Mouse (Mus musculus) lung, postnatal 0 days (tissue): ENCODE data around the gene Sap25. TPM values are rescaled to one million over a fixed set of nuclear protein-coding genes. Genes with fewer than 3 reads are reported as not detected.
"Not testable (repeated sequence)": the region's sequence is repeated elsewhere in the genome, so short reads cannot be mapped to it uniquely, and the experiment has no call there.

ENCODE experiments used
- ATAC-seq: fragments of 200-750 bp; cut with Nextera tagmentation; 2 replicates; pipeline ENCODE4 v1.8.0; 2017; ENCODE audit warnings: moderate library complexity
- DNase-seq: peaks from one replicate; pipeline ENCODE4 v3.0.0-alpha.2; 2016; ENCODE audit warnings: low spot score
- H3K27ac ChIP-seq: fragments of 300-500 bp; sonication (generic); 2 replicates; pipeline ENCODE4 v1.5.1; 2014; ENCODE audit warnings: antibody characterized with exemption, mild to moderate bottlenecking, low read length, mixed read lengths
- H3K27me3 ChIP-seq: fragments of 300-500 bp; sonication (generic); replicated peaks from 2 replicates; pipeline ENCODE4 v1.6.1; 2014; ENCODE audit warnings: low read length, mixed read lengths; ENCODE audit not compliant: insufficient read depth
- H3K36me3 ChIP-seq: fragments of 300-500 bp; sonication (generic); 2 replicates; pipeline ENCODE4 v1.6.1; 2014; ENCODE audit warnings: low read length, mixed read lengths; ENCODE audit not compliant: insufficient read depth
- H3K4me1 ChIP-seq: fragments of 300-500 bp; sonication (generic); 2 replicates; pipeline ENCODE4 v1.6.1; 2014; ENCODE audit warnings: antibody characterized with exemption, low read depth, low read length, mixed read lengths; ENCODE audit not compliant: insufficient read depth
- H3K4me2 ChIP-seq: fragments of 300-500 bp; sonication (generic); replicated peaks from 2 replicates; pipeline ENCODE4 v1.6.1; 2014; ENCODE audit warnings: low read depth, mild to moderate bottlenecking, low read length, moderate library complexity, mixed read lengths
- H3K4me3 ChIP-seq: fragments of 300-500 bp; sonication (generic); 2 replicates; pipeline ENCODE4 v1.5.1; 2014; ENCODE audit warnings: low read depth, low read length
- H3K9ac ChIP-seq: fragments of 300-500 bp; sonication (generic); replicated peaks from 2 replicates; pipeline ENCODE4 v1.6.1; 2014; ENCODE audit warnings: low read depth, mild to moderate bottlenecking
- H3K9me3 ChIP-seq: fragments of 300-500 bp; sonication (generic); 2 replicates; pipeline ENCODE4 v1.6.1; 2016; ENCODE audit warnings: low read length, mixed read lengths
- CTCF ChIP-seq: IDR thresholded peaks from 2 replicates; pipeline ENCODE4 v1.5.1; 2016; ENCODE audit warnings: antibody characterized with exemption, mild to moderate bottlenecking
- EP300 ChIP-seq: IDR thresholded peaks from 2 replicates; pipeline ENCODE4 v1.6.1; 2016; ENCODE audit warnings: antibody characterized with exemption, mild to moderate bottlenecking, control low read depth
- WGBS: fragments of 180-500 bp; shearing (Covaris S2); extraction: QIAGEN DNeasy Blood & Tissue Kit; methylation state at CpG from one replicate; pipeline ENCODE4 v1.1.7; 2014; 5-methylcytosine and 5-hydroxymethylcytosine counted together
- polyA plus RNA-seq: library from polyadenylated mRNA; unstranded; fragments of >200 nt; fragmentation: Nextera tagmentation; extraction: Ambion mirVana; gene quantifications from 2 replicates; pipeline ENCODE4 v1.2.1, GENCODE M21; 2015

The Sap25 gene
- polyA plus RNA-seq, 1 experiment from 2014 or later, result 12.3 TPM

DNA sequence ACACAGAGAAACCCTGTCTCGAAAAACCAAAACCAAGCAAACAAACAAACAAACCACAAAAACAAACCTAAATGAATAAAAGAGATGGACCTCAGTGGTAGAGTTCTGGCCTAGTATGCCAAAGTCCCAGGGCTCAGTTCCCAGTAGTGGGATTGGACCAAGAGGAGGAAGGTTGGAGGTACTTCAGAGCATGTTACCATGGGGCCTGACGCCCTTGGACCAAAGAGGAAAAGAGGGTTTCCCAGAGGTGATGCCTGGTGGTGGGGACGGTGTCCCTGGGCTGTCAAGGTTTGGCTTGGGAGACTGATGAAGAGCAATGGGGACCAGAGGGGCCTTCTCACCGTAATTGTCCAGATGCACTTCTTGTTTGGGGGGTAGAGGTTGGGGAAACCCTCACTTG lies 31.1 kb upstream of the Sap25 start:
- H3K4me2 ChIP-seq, result peak overlapping the region; percentile 42
- TF ChIP-seq CTCF, result no peak
- no peak for TF ChIP-seq EP300
- no peaks in the 10 kb centered on the region for H3K27me3 ChIP-seq
- ATAC-seq, result no peak
- H3K36me3 ChIP-seq, result no peaks in the 10 kb centered on the region
- H3K4me3 ChIP-seq, result 0 out of 2 replicates have a peak overlapping the region, but pooled peaks have one; percentile 20
- H3K9ac ChIP-seq, result no peak overlapping the region; the same call in 1 of the 2 replicates
- WGBS, result 48% methylated on average over 4 of the region's 4 CpGs
- H3K27ac ChIP-seq, result peak overlapping the region; percentile 84; the same call in 1 of the 2 replicates
- H3K4me1 ChIP-seq, result peaks cover 24% of the 10 kb centered on the region; the same call in 1 of the 2 replicates
- DNase-seq, result no peak
- H3K9me3 ChIP-seq, result no peaks in the 10 kb centered on the region

- peak; percentile 24; the same call in 1 of the 2 replicates for TF ChIP-seq CTCF
- TF ChIP-seq EP300, result no peak
- peak overlapping the region; percentile 20; the same call in 1 of the 2 replicates for H3K4me3 ChIP-seq
- peak; percentile 73 for ATAC-seq
- H3K9me3 ChIP-seq, result no peaks in the 10 kb centered on the region
- H3K4me1 ChIP-seq, result peaks cover 24% of the 10 kb centered on the region; the same call in 1 of the 2 replicates
- DNase-seq, result peak; percentile 81
- H3K27me3 ChIP-seq, result no peaks in the 10 kb centered on the region
- no peaks in the 10 kb centered on the region for H3K36me3 ChIP-seq
- peak overlapping the region; percentile 84 for H3K27ac ChIP-seq
- WGBS, result 13% methylated on average over 8 of the region's 12 CpGs
- no peak overlapping the region; the same call in 1 of the 2 replicates for H3K9ac ChIP-seq
- H3K4me2 ChIP-seq, result peak overlapping the region; percentile 42
Measured at GRCm38 (mm10) chr5:137610548-137611244, 30.4 kb upstream of the Sap25 start.

DNA sequence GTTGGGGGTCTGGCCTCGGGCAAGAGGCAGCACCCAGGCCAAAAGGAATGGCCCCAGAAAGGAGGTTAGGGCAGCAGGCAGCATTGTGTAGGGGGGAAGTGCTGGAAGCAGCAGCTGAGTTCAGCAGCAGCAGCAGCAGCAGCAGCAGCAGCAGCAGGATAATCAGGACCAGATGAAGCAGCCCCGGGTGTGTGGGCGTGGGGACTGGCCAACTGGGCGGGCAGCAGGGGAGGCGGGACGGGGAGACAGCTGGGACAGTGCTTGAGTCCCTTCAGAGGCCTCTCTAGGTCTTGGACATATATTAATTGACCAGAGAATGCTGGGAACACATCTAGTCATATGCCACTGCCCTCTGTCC lies 29.9 kb upstream of the Sap25 start:
- Histone ChIP-seq H3K36me3 (no peaks in the 10 kb centered on the region), H3K27me3 (no peaks in the 10 kb centered on the region), H3K4me1 (peaks cover 24% of the 10 kb centered on the region; the same call in 1 of the 2 replicates), H3K4me2 (peak overlapping the region; percentile 42), H3K9ac (no peak overlapping the region), H3K9me3 (no peaks in the 10 kb centered on the region), H3K27ac (peak overlapping the region; percentile 84), H3K4me3 (peak overlapping the region; percentile 20; the same call in 1 of the 2 replicates)
- TF ChIP-seq CTCF (0 out of 2 replicates have a peak, but pooled peaks have one; percentile 0), EP300 (no peak)
- DNase-seq (peak; percentile 78), ATAC-seq (peak; percentile 72)
- WGBS, result 12% methylated on average over 6 of the region's 6 CpGs

DNA sequence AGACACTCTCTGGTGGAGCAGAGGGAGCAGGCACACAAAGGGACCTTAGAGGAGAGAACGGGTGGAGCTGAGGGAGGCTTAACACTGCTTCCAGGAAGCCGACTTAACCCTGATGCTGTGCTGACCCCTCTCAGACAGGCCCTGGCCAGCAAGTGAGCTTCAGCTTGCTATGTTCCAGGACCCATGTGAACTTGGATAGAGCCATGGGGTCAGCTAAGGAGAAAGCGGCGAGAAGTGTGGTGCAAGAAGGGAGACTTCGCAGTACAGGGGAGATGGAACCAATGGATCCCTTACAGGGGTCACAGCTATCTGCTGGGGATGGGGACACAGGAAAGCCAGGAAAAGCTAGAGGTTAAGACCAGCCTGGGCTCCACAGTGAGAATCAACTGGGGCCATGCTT lies 28.1 kb upstream of the Sap25 start:
- Histone ChIP-seq H3K27ac (no peak overlapping the region), H3K4me1 (peaks cover 24% of the 10 kb centered on the region; the same call in 1 of the 2 replicates), H3K36me3 (no peaks in the 10 kb centered on the region), H3K4me3 (no peak overlapping the region), H3K27me3 (no peaks in the 10 kb centered on the region), H3K4me2 (no peak overlapping the region), H3K9me3 (no peaks in the 10 kb centered on the region), H3K9ac (no peak overlapping the region)
- TF ChIP-seq CTCF, result no peak
- TF ChIP-seq EP300, result no peak
- WGBS, result 64% methylated on average over 5 of the region's 5 CpGs
- ATAC-seq (no peak), DNase-seq (no peak)

DNA sequence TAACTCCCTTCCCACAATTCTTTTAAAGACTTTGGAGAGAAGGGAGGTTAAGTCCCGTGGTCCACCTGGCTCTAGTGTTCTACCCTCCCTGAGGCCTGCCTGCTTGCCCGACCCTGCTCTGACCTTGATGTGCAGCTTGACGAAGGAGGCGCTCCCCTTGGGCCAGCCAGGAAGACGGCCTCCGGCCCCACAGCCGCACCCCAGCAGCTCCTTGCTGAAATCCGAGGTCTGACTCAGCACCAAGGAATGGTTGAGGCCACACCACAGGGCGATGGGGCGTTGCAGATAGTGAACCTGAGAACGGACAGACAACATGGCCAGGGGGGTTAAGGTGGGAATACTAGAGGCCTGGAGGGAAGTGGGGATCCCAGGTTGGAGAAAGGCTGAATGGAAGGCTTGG lies 27.6 kb upstream of the Sap25 start, which contains the start of gene Pcolce:
Gene Pcolce (minus strand): TSS at position 235 of the 400 bp plus-strand sequence.
- Histone ChIP-seq H3K9ac (no peak within 1 kb of the TSS), H3K4me2 (no peak within 1 kb of the TSS), H3K9me3 (no peaks in the 10 kb centered on the region), H3K4me3 (no peak within 1 kb of the TSS), H3K36me3 (no peaks in the 10 kb centered on the region), H3K27me3 (no peaks in the 10 kb centered on the region), H3K4me1 (peaks cover 24% of the 10 kb centered on the region; the same call in 1 of the 2 replicates), H3K27ac (0 out of 2 replicates have a peak within 1 kb of the TSS, but pooled peaks have one; percentile 43)
- 45% methylated on average over 11 of the region's 11 CpGs for WGBS
- peak; percentile 66 for DNase-seq
- ATAC-seq, result peak; percentile 50
- no peak for TF ChIP-seq CTCF
- no peak for TF ChIP-seq EP300

DNA sequence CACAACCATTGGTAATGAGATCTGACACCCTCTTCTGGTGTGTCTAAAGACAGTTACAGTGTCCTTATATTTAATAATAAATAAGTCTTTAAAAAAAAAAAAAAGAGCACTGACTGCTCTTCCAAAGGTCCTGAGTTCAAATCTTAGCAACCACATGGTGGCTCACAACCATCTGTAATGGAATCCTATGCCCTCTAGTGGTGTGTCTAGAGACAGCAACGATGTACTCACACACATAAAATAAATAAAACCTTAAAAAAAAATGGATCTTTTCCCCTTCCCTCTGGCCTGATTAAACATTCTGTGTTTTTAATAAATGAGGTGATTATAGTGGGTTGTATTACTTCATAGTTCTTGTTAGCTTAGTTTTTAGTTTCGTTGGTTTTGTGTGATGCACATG lies 26.2 kb upstream of the Sap25 start:
- WGBS, result 73% methylated on average over 2 of the region's 2 CpGs
- not testable (repeated sequence) for H3K4me2 ChIP-seq, H3K27ac ChIP-seq, DNase-seq, H3K9ac ChIP-seq, H3K36me3 ChIP-seq, H3K4me3 ChIP-seq, ATAC-seq, H3K27me3 ChIP-seq, H3K9me3 ChIP-seq
- TF ChIP-seq CTCF, result peak; percentile 10
- H3K4me1 ChIP-seq, result peaks cover 18% of the 10 kb centered on the region; the same call in 1 of the 2 replicates
